Mouse (Mus musculus): ENCODE results near the gene Ajap1. TPM values are rescaled to one million over a fixed set of nuclear protein-coding genes. Genes with fewer than 3 reads are reported as not detected.
A peak's percentile ranks its signal among the peaks of the same experiment; 100 is the strongest.

The Ajap1 gene
- polyA plus RNA-seq, 1 experiment from 2014 or later = 4.4 TPM

- no peak overlapping the region for H3K4me3 ChIP-seq
- H3K27ac ChIP-seq = no peak overlapping the region
- H3K36me3 ChIP-seq (ENCODE audit: poor library complexity, severe bottlenecking) = no peaks in the 10 kb centered on the region
- H3K27me3 ChIP-seq = no peaks in the 10 kb centered on the region
- no peak overlapping the region for H3K9ac ChIP-seq
- H3K4me2 ChIP-seq = no peak overlapping the region
- no peaks in the 10 kb centered on the region for H3K9me3 ChIP-seq (replicated peaks)
- peaks cover 5% of the 10 kb centered on the region for H3K4me1 ChIP-seq
- no peak for ATAC-seq
- WGBS = 82% methylated on average over 12 of the region's 12 CpGs
These were observed 95.1 kb downstream of the Ajap1 start for GRCm38 (mm10) chr4:153387478-153387877.

GRCm38 (mm10) chr4:153381433-153381832 is 101.2 kb downstream of the Ajap1 start:
- Histone ChIP-seq H3K27ac (no peak overlapping the region), H3K9me3 (replicated peaks) (no peaks in the 10 kb centered on the region), H3K4me3 (no peak overlapping the region), H3K36me3 (ENCODE audit: poor library complexity, severe bottlenecking) (no peaks in the 10 kb centered on the region), H3K4me1 (peaks cover 5% of the 10 kb centered on the region), H3K4me2 (no peak overlapping the region), H3K9ac (no peak overlapping the region), H3K27me3 (no peaks in the 10 kb centered on the region)
- 43% methylated on average over 7 of the region's 7 CpGs for WGBS
- no peak for ATAC-seq

GRCm38 (mm10) chr4:153380885-153381284 is 101.7 kb downstream of the Ajap1 start:
- 72% methylated on average over 10 of the region's 10 CpGs for WGBS
- H3K27ac ChIP-seq = no peak overlapping the region

GRCm38 (mm10) chr4:153377981-153378380 is 104.6 kb downstream of the Ajap1 start:
- ATAC-seq = no peak
- no peaks in the 10 kb centered on the region for H3K36me3 ChIP-seq (ENCODE audit: poor library complexity, severe bottlenecking)
- no peaks in the 10 kb centered on the region; the same call in 1 of the 2 replicates for H3K27me3 ChIP-seq
- H3K27ac ChIP-seq = no peak overlapping the region
- no peak overlapping the region for H3K9ac ChIP-seq
- H3K4me3 ChIP-seq = no peak overlapping the region
- no peak overlapping the region for H3K4me2 ChIP-seq
- no peaks in the 10 kb centered on the region for H3K4me1 ChIP-seq
- H3K9me3 ChIP-seq (replicated peaks) = no peaks in the 10 kb centered on the region
- WGBS = 18% methylated on average over 6 of the region's 6 CpGs

More at GRCm38 (mm10) chr4:153380885-153381284, 101.7 kb downstream of the Ajap1 start:
- Histone ChIP-seq H3K36me3 (ENCODE audit: poor library complexity, severe bottlenecking) (no peaks in the 10 kb centered on the region), H3K9ac (no peak overlapping the region), H3K27me3 (no peaks in the 10 kb centered on the region), H3K9me3 (replicated peaks) (no peaks in the 10 kb centered on the region), H3K4me1 (peaks cover 5% of the 10 kb centered on the region), H3K4me2 (no peak overlapping the region), H3K4me3 (no peak overlapping the region)
- no peak for ATAC-seq

- Histone ChIP-seq H3K4me3 (no peak overlapping the region), H3K4me2 (no peak overlapping the region), H3K36me3 (ENCODE audit: poor library complexity, severe bottlenecking) (no peaks in the 10 kb centered on the region), H3K9me3 (replicated peaks) (no peaks in the 10 kb centered on the region), H3K4me1 (no peaks in the 10 kb centered on the region), H3K9ac (no peak overlapping the region), H3K27me3 (no peaks in the 10 kb centered on the region; the same call in 1 of the 2 replicates), H3K27ac (no peak overlapping the region)
- ATAC-seq = no peak
- WGBS = 75% methylated on average over 6 of the region's 6 CpGs
These were observed 108.4 kb downstream of the Ajap1 start for GRCm38 (mm10) chr4:153374233-153374632.

- Histone ChIP-seq H3K36me3 (ENCODE audit: poor library complexity, severe bottlenecking) (no peaks in the 10 kb centered on the region), H3K27ac (no peak overlapping the region), H3K9me3 (replicated peaks) (no peaks in the 10 kb centered on the region), H3K4me1 (no peaks in the 10 kb centered on the region), H3K27me3 (no peaks in the 10 kb centered on the region; the same call in 1 of the 2 replicates), H3K4me2 (no peak overlapping the region), H3K9ac (no peak overlapping the region), H3K4me3 (no peak overlapping the region)
- 92% methylated on average over 14 of the region's 14 CpGs for WGBS
- ATAC-seq = no peak
These were observed 109.5 kb downstream of the Ajap1 start for GRCm38 (mm10) chr4:153373125-153373524.

- no peak overlapping the region for H3K4me3 ChIP-seq
- H3K9ac ChIP-seq = no peak overlapping the region
- peak; percentile 21; the same call in 1 of the 2 replicates for ATAC-seq
- no peaks in the 10 kb centered on the region for H3K9me3 ChIP-seq (replicated peaks)
- no peak overlapping the region for H3K27ac ChIP-seq
- H3K36me3 ChIP-seq (ENCODE audit: poor library complexity, severe bottlenecking) = no peaks in the 10 kb centered on the region
- no peak overlapping the region for H3K4me2 ChIP-seq
- no peaks in the 10 kb centered on the region for H3K27me3 ChIP-seq
- 67% methylated on average over 10 of the region's 10 CpGs for WGBS
- no peaks in the 10 kb centered on the region for H3K4me1 ChIP-seq
These were observed 113.9 kb downstream of the Ajap1 start for GRCm38 (mm10) chr4:153368620-153369159.

GRCm38 (mm10) chr4:153360868-153361545 is 121.6 kb downstream of the Ajap1 start:
- H3K9me3 ChIP-seq (replicated peaks) = no peaks in the 10 kb centered on the region
- WGBS = 64% methylated on average over 13 of the region's 13 CpGs
- no peak overlapping the region for H3K27ac ChIP-seq
- no peaks in the 10 kb centered on the region for H3K27me3 ChIP-seq
- H3K9ac ChIP-seq = no peak overlapping the region
- H3K4me3 ChIP-seq = no peak overlapping the region
- H3K36me3 ChIP-seq (ENCODE audit: poor library complexity, severe bottlenecking) = no peaks in the 10 kb centered on the region
- ATAC-seq = no peak
- H3K4me1 ChIP-seq = peaks cover 22% of the 10 kb centered on the region
- no peak overlapping the region for H3K4me2 ChIP-seq

GRCm38 (mm10) chr4:153358243-153358550 is 124.4 kb downstream of the Ajap1 start:
- no peaks in the 10 kb centered on the region for H3K27me3 ChIP-seq
- peaks cover 22% of the 10 kb centered on the region for H3K4me1 ChIP-seq
- no peak overlapping the region for H3K9ac ChIP-seq
- no peak overlapping the region for H3K27ac ChIP-seq
- H3K36me3 ChIP-seq (ENCODE audit: poor library complexity, severe bottlenecking) = no peaks in the 10 kb centered on the region
- 45% methylated on average over 7 of the region's 7 CpGs for WGBS
- no peak overlapping the region for H3K4me3 ChIP-seq
- no peaks in the 10 kb centered on the region for H3K9me3 ChIP-seq (replicated peaks)
- H3K4me2 ChIP-seq = no peak overlapping the region
- ATAC-seq = peak; percentile 68

- Histone ChIP-seq H3K36me3 (ENCODE audit: poor library complexity, severe bottlenecking) (no peaks in the 10 kb centered on the region), H3K4me2 (no peak overlapping the region), H3K9ac (no peak overlapping the region), H3K4me3 (no peak overlapping the region), H3K27me3 (no peaks in the 10 kb centered on the region), H3K9me3 (replicated peaks) (no peaks in the 10 kb centered on the region), H3K4me1 (peaks cover 22% of the 10 kb centered on the region), H3K27ac (no peak overlapping the region)
- 50% methylated on average over 9 of the region's 9 CpGs for WGBS
- ATAC-seq = peak; percentile 33; the same call in 1 of the 2 replicates
These were observed 124.9 kb downstream of the Ajap1 start for GRCm38 (mm10) chr4:153357539-153358242.

- Histone ChIP-seq H3K36me3 (ENCODE audit: poor library complexity, severe bottlenecking) (no peaks in the 10 kb centered on the region), H3K4me2 (no peak overlapping the region), H3K4me3 (no peak overlapping the region), H3K27me3 (no peaks in the 10 kb centered on the region), H3K27ac (no peak overlapping the region), H3K4me1 (peaks cover 19% of the 10 kb centered on the region), H3K9ac (no peak overlapping the region), H3K9me3 (replicated peaks) (no peaks in the 10 kb centered on the region)
- no peak for ATAC-seq
- 90% methylated on average over 4 of the region's 4 CpGs for WGBS
These were observed 126.4 kb downstream of the Ajap1 start for GRCm38 (mm10) chr4:153356236-153356635.

- no peak overlapping the region for H3K9ac ChIP-seq
- peaks cover 9% of the 10 kb centered on the region for H3K4me1 ChIP-seq
- no peak overlapping the region for H3K4me3 ChIP-seq
- H3K4me2 ChIP-seq = no peak overlapping the region
- H3K36me3 ChIP-seq (ENCODE audit: poor library complexity, severe bottlenecking) = no peaks in the 10 kb centered on the region
- no peak for ATAC-seq
- no peak overlapping the region for H3K27ac ChIP-seq
- WGBS = 96% methylated on average over 3 of the region's 3 CpGs
- no peaks in the 10 kb centered on the region for H3K27me3 ChIP-seq
- H3K9me3 ChIP-seq (replicated peaks) = no peaks in the 10 kb centered on the region
These were observed 137.6 kb downstream of the Ajap1 start for GRCm38 (mm10) chr4:153344999-153345398.
